In genomic region chr1:131135960-131136629, GRCm38 (mm10) we compare ENCODE assay signal across 11 mouse cellular contexts. TPM values are rescaled to one million over a fixed set of nuclear protein-coding genes. Genes with fewer than 3 reads are reported as not detected.
DNase-seq lines count a peak whose midpoint lies in the region; ATAC-seq and TF ChIP-seq lines count a peak whose summit lies in the region.
"Had no signal": no experiment of that assay in that cellular context is flagged by ENCODE, and none has a peak within 500 bp of the region (broad histone marks: within the 10 kb centered on the region; RNA-seq: fewer than 3 reads in every experiment).

No protein-coding gene starts in this region.

- H3K27ac ChIP-seq in testis, adult 2 months (ENCODE audit: control insufficient read depth, insufficient read depth, low read depth, low read length): peak overlapping the region; percentile 41; the same call in 1 of the 2 replicates
- no peak overlapping the region for H3K27ac ChIP-seq in forebrain, embryonic 14.5 days (ENCODE audit: low read depth, low read length)
- peak overlapping the region; percentile 76 for H3K27ac ChIP-seq in liver, embryonic 16.5 days (ENCODE audit: low read length)
- H3K27ac ChIP-seq: limb, embryonic 15.5 days had no signal

- ATAC-seq in forebrain, embryonic 14.5 days: no peak
- ATAC-seq in liver, embryonic 16.5 days (ENCODE audit: low read depth): peak; percentile 22

- TF ChIP-seq CTCF in testis, adult 2 months (IDR thresholded peaks at IDR 0.05; ENCODE audit: control insufficient read depth, insufficient read depth, insufficient replicate concordance, low read depth, low read length): no peak

- no peaks in the 10 kb centered on the region for H3K36me3 ChIP-seq in testis, adult 2 months (ENCODE audit: control insufficient read depth, insufficient read depth, low read length)
- H3K36me3 ChIP-seq in forebrain, embryonic 14.5 days (ENCODE audit: control insufficient read depth, insufficient read depth, low read length): peaks cover 11% of the 10 kb centered on the region; the same call in 1 of the 2 replicates
- no peaks in the 10 kb centered on the region; the same call in 1 of the 2 replicates for H3K36me3 ChIP-seq in liver, embryonic 16.5 days (ENCODE audit: control insufficient read depth, insufficient read depth)
- H3K36me3 ChIP-seq: limb, embryonic 15.5 days had no signal

- WGBS in forebrain, embryonic 14.5 days: 76% methylated on average over 10 of the region's 10 CpGs
- WGBS in liver, embryonic 16.5 days (ENCODE audit: insufficient replicate concordance): 20% methylated on average over 10 of the region's 10 CpGs

- H3K27me3 ChIP-seq in testis, adult 2 months (ENCODE audit: control insufficient read depth, insufficient read depth, low read length): no peaks in the 10 kb centered on the region
- H3K27me3 ChIP-seq in forebrain, embryonic 14.5 days (replicated peaks; ENCODE audit: control insufficient read depth, insufficient read depth, low read length): no peaks in the 10 kb centered on the region
- no peaks in the 10 kb centered on the region for H3K27me3 ChIP-seq in liver, embryonic 16.5 days (ENCODE audit: control insufficient read depth, insufficient read depth, low read depth, low read length)

- H3K9ac ChIP-seq in forebrain, embryonic 14.5 days (ENCODE audit: low read length): peak overlapping the region; percentile 33
- H3K9ac ChIP-seq in liver, embryonic 16.5 days (ENCODE audit: low read depth, low read length): peak overlapping the region; percentile 45
- H3K9ac ChIP-seq: limb, embryonic 15.5 days had no signal

- no peaks in the 10 kb centered on the region for H3K9me3 ChIP-seq in forebrain, embryonic 14.5 days (replicated peaks; ENCODE audit: control insufficient read depth, low read length)
- no peaks in the 10 kb centered on the region for H3K9me3 ChIP-seq in liver, embryonic 16.5 days (replicated peaks; ENCODE audit: control insufficient read depth, low read length)
- H3K9me3 ChIP-seq: limb, embryonic 15.5 days had no signal

- peaks cover 9% of the 10 kb centered on the region for H3K4me1 ChIP-seq in testis, adult 2 months (ENCODE audit: control insufficient read depth, insufficient read depth, low read length)
- peaks cover 31% of the 10 kb centered on the region for H3K4me1 ChIP-seq in forebrain, embryonic 14.5 days (ENCODE audit: control insufficient read depth, insufficient read depth, low read length)
- H3K4me1 ChIP-seq in liver, embryonic 16.5 days (ENCODE audit: control insufficient read depth, low read depth, low read length): peaks cover 27% of the 10 kb centered on the region

- no peak for TF ChIP-seq POLR2A in testis, adult 2 months (IDR thresholded peaks at IDR 0.05; ENCODE audit: control insufficient read depth, low read depth, low read length)

- H3K4me3 ChIP-seq in testis, adult 2 months (ENCODE audit: control insufficient read depth, low read depth, low read length): peak overlapping the region; percentile 72
- H3K4me3 ChIP-seq in forebrain, embryonic 14.5 days (ENCODE audit: low read depth, low read length): peak overlapping the region; percentile 3; the same call in 1 of the 2 replicates
- peak overlapping the region; percentile 95 for H3K4me3 ChIP-seq in liver, embryonic 16.5 days (ENCODE audit: low read depth, low read length)
- H3K4me3 ChIP-seq: limb, embryonic 15.5 days had no signal

- peak overlapping the region; percentile 51 for H3K4me2 ChIP-seq in forebrain, embryonic 14.5 days (ENCODE audit: low read length)
- peak overlapping the region; percentile 77 for H3K4me2 ChIP-seq in liver, embryonic 16.5 days (ENCODE audit: low read depth, low read length)
- H3K4me2 ChIP-seq: limb, embryonic 15.5 days had no signal

- DNase-seq in testis, postnatal 14 days (ENCODE audit: low spot score): no peak
- DNase-seq in forebrain, embryonic 14.5 days (ENCODE audit: low spot score): no peak
- no peak for DNase-seq in cerebellum, adult 8-10 months
- DNase-seq in urinary bladder, adult 18-20 months (ENCODE audit: low spot score in 2 of 2): no peak
- DNase-seq in cerebellum, adult 11-12 months: no peak
- DNase-seq in thymus, postnatal 10 days (ENCODE audit: low spot score in 2 of 2): no peak
- DNase-seq: cerebellum, adult 9-10 months; gastrocnemius, postnatal 36 days had no signal

RNA-seq across cellular contexts. Expression of gene Dyrk3, which starts 2.0 kb away (rescaled TPM):
- 102 and 113 TPM in 2 replicates for polyA plus RNA-seq in testis, adult 2 months (2012; rRNA removed)
- 19.2 and 19.4 TPM in 2 replicates for polyA plus RNA-seq in forebrain, embryonic 14.5 days (2014; fragmentation: Nextera tagmentation; extraction: Ambion mirVana)
- polyA plus RNA-seq in liver, embryonic 16.5 days (2015; fragmentation: Nextera tagmentation; extraction: Ambion mirVana): 16.3 and 17.3 TPM in 2 replicates

RNA-seq across cellular contexts. Expression of gene Eif2d, which starts 16.9 kb away (rescaled TPM):
- polyA plus RNA-seq in testis, adult 2 months (2012; rRNA removed): 18.1 and 18.4 TPM in 2 replicates
- polyA plus RNA-seq in forebrain, embryonic 14.5 days (2014; fragmentation: Nextera tagmentation; extraction: Ambion mirVana): 61.5 and 66.1 TPM in 2 replicates
- polyA plus RNA-seq in liver, embryonic 16.5 days (2015; fragmentation: Nextera tagmentation; extraction: Ambion mirVana): 26.8 and 27.1 TPM in 2 replicates

RNA-seq across cellular contexts. Expression of gene Mapkapk2, which starts 38.5 kb away (rescaled TPM):
- polyA plus RNA-seq in testis, adult 2 months (2012; rRNA removed): 13.2 and 14.7 TPM in 2 replicates
- 24.7 and 35.2 TPM in 2 replicates for polyA plus RNA-seq in forebrain, embryonic 14.5 days (2014; fragmentation: Nextera tagmentation; extraction: Ambion mirVana)
- 6.4 and 10.8 TPM in 2 replicates for polyA plus RNA-seq in liver, embryonic 16.5 days (2015; fragmentation: Nextera tagmentation; extraction: Ambion mirVana)

Comparison
In these comparisons a context has a peak if more than half of its experiments do, and no peak if none do; other contexts are left out.
1. H3K4me3 ChIP-seq: peak in every context shown above with its lines; median percentile 95 in liver, embryonic 16.5 days; 72 in testis, adult 2 months; 3 in forebrain, embryonic 14.5 days.